19 mouse cellular contexts compared by ENCODE assay signal in genomic region chr10:76844901-76845300, GRCm38 (mm10).
DNase-seq lines count a peak whose midpoint lies in the region; TF ChIP-seq lines count a peak whose summit lies in the region.
"Had no signal": no experiment of that assay in that cellular context is flagged by ENCODE, and none has a peak within 500 bp of the region (broad histone marks: within the 10 kb centered on the region; RNA-seq: fewer than 3 reads in every experiment).

No protein-coding gene starts in this region.

- no peaks in the 10 kb centered on the region for H3K9me3 ChIP-seq in heart, embryonic 10.5 days
- H3K9me3 ChIP-seq: embryonic facial prominence, embryonic 15.5 days; heart, embryonic 15.5 days; hindbrain, embryonic 13.5 days had no signal

- H3K4me1 ChIP-seq in heart, embryonic 10.5 days, result 0 out of 2 replicates have a peak, but pooled peaks cover 5% of the 10 kb centered on the region
- H3K4me1 ChIP-seq in thymus, adult 2 months (replicated peaks; ENCODE audit: control insufficient read depth, insufficient read depth, low read length), result peaks cover 4% of the 10 kb centered on the region; the same call in 1 of the 2 replicates
- H3K4me1 ChIP-seq: embryonic facial prominence, embryonic 15.5 days; heart, embryonic 15.5 days had no signal

- H3K27ac ChIP-seq in heart, embryonic 10.5 days, result no peak overlapping the region
- no peak overlapping the region for H3K27ac ChIP-seq in thymus, adult 2 months (ENCODE audit: control insufficient read depth, insufficient read depth, low read length)
- H3K27ac ChIP-seq: embryonic facial prominence, embryonic 15.5 days; heart, embryonic 15.5 days; hindbrain, embryonic 13.5 days; hindbrain, postnatal 0 days had no signal

- WGBS in heart, embryonic 10.5 days, result 80% methylated on average over 4 of the region's 4 CpGs
- 86% methylated on average over 4 of the region's 4 CpGs for WGBS in thymus, adult 2 months

- no peak for TF ChIP-seq CTCF in thymus, adult 2 months (IDR thresholded peaks at IDR 0.05; ENCODE audit: borderline replicate concordance, control insufficient read depth, extremely low read depth, insufficient read depth, low read length, poor library complexity)

- no peaks in the 10 kb centered on the region for H3K36me3 ChIP-seq in heart, embryonic 10.5 days
- H3K36me3 ChIP-seq in thymus, adult 2 months (ENCODE audit: control insufficient read depth, insufficient read depth, low read length), result no peaks in the 10 kb centered on the region
- H3K36me3 ChIP-seq: embryonic facial prominence, embryonic 15.5 days; heart, embryonic 15.5 days; hindbrain, embryonic 13.5 days had no signal

- no peaks in the 10 kb centered on the region for H3K27me3 ChIP-seq in heart, embryonic 10.5 days (ENCODE audit: insufficient read depth, poor library complexity, severe bottlenecking)
- H3K27me3 ChIP-seq in thymus, adult 2 months (ENCODE audit: control insufficient read depth, insufficient read depth, low read length), result no peaks in the 10 kb centered on the region
- H3K27me3 ChIP-seq: embryonic facial prominence, embryonic 15.5 days; heart, embryonic 15.5 days; hindbrain, embryonic 13.5 days; Patski had no signal

- no peak overlapping the region for H3K4me3 ChIP-seq in heart, embryonic 10.5 days
- no peak overlapping the region for H3K4me3 ChIP-seq in thymus, adult 2 months (ENCODE audit: control insufficient read depth, insufficient read depth, low read length)
- H3K4me3 ChIP-seq: embryonic facial prominence, embryonic 15.5 days; erythroblast, embryonic 14.5 days; heart, embryonic 15.5 days; hindbrain, embryonic 13.5 days had no signal

- no peak for TF ChIP-seq POLR2A in thymus, adult 2 months (IDR thresholded peaks at IDR 0.05; ENCODE audit: control insufficient read depth, extremely low read depth, insufficient read depth, low read length, poor library complexity)

- DNase-seq in heart, embryonic 10.5 days (ENCODE audit: low spot score), result peak; percentile 43
- no peak for DNase-seq in heart, adult 8-10 months (ENCODE audit: low spot score)
- peak; percentile 24 for DNase-seq in thymus, adult 2 months
- no peak for DNase-seq in thymus, postnatal 4 days
- peak; percentile 20 for DNase-seq in MN1 (ENCODE audit: low spot score)
- peak; percentile 29 for DNase-seq in adipocyte (ENCODE audit: low spot score)
- no peak for DNase-seq in right cerebral cortex, adult 2 months (ENCODE audit: low spot score in 2 of 2)
- DNase-seq: adrenal gland, adult 2 months; adrenal gland, postnatal 25 days; cerebellum, adult 18-20 months; cerebellum, postnatal 10 days; gastrocnemius, postnatal 14 days; heart, postnatal 14 days had no signal

Comparison
In these comparisons a context has a peak if more than half of its experiments do, and no peak if none do; other contexts are left out.
1. DNase-seq: peak in heart, embryonic 10.5 days (single experiment), thymus, adult 2 months (single experiment), MN1 (single experiment) and adipocyte (single experiment); none in heart, adult 8-10 months (single experiment), thymus, postnatal 4 days (single experiment) and right cerebral cortex, adult 2 months (0 of 2).